Mouse (Mus musculus) heart, embryonic 14.5 days (tissue): Measurements from ENCODE around the gene Sh3gl2. TPM values are rescaled to one million over a fixed set of nuclear protein-coding genes. Genes with fewer than 3 reads are reported as not detected.

Experiments
- ATAC-seq: fragments of 200-750 bp; cut with Nextera tagmentation; 2 replicates; pipeline ENCODE4 v1.8.0; 2017; ENCODE audit warnings: low read depth, moderate TSS enrichment; ENCODE audit not compliant: insufficient number of reproducible peaks, insufficient read depth, low FRiP score
- H3K27ac ChIP-seq, 2 experiments: fragments of 200-500 bp in 1 of 2; fragments of 300-500 bp in 1 of 2; sonication (generic) in 1 of 2; replicated peaks in 1 of 2; 2 replicates each; pipeline ENCODE4 v1.5.1; 2012 to 2014; ENCODE audit warnings: low read depth in 2 of 2, low read length in 2 of 2, control low read depth in 1 of 2, mild to moderate bottlenecking in 1 of 2, mixed read lengths in 1 of 2; ENCODE audit not compliant: control insufficient read depth in 1 of 2, insufficient read depth in 1 of 2
- H3K27me3 ChIP-seq: fragments of 300-500 bp; sonication (generic); 2 replicates; pipeline ENCODE4 v1.6.1; 2014; ENCODE audit warnings: mild to moderate bottlenecking, low read length, control low read depth; ENCODE audit not compliant: control insufficient read depth, insufficient read depth
- H3K36me3 ChIP-seq: fragments of 300-500 bp; sonication (generic); 2 replicates; pipeline ENCODE4 v1.6.1; 2014; ENCODE audit warnings: mild to moderate bottlenecking, control low read depth, low read length, mixed read lengths; ENCODE audit not compliant: control insufficient read depth, insufficient read depth
- H3K4me1 ChIP-seq, 2 experiments: fragments of 200-500 bp in 1 of 2; fragments of 300-500 bp in 1 of 2; sonication (generic) in 1 of 2; 2 replicates each; pipeline ENCODE4 v1.6.1; 2012 to 2014; ENCODE audit warnings: low read length in 2 of 2, control low read depth in 1 of 2, mixed read lengths in 1 of 2; ENCODE audit not compliant: control insufficient read depth in 2 of 2, insufficient read depth in 2 of 2
- H3K4me2 ChIP-seq: fragments of 300-500 bp; sonication (generic); 2 replicates; pipeline ENCODE4 v1.6.1; 2014; ENCODE audit warnings: mild to moderate bottlenecking, low read length
- H3K4me3 ChIP-seq, 2 experiments: fragments of 200-500 bp in 1 of 2; fragments of 300-500 bp in 1 of 2; sonication (generic) in 1 of 2; 2 replicates each; pipeline ENCODE4 v1.5.1; 2012 to 2014; ENCODE audit warnings: low read length in 2 of 2, mild to moderate bottlenecking in 2 of 2, control low read depth in 1 of 2, low read depth in 1 of 2, moderate library complexity in 1 of 2; ENCODE audit not compliant: control insufficient read depth in 1 of 2, insufficient read depth in 1 of 2
- H3K9ac ChIP-seq: fragments of 300-500 bp; sonication (generic); 2 replicates; pipeline ENCODE4 v1.6.1; 2014; ENCODE audit warnings: mild to moderate bottlenecking, low read length
- H3K9me3 ChIP-seq: fragments of 300-500 bp; sonication (generic); 2 replicates; pipeline ENCODE4 v1.6.1; 2016; ENCODE audit warnings: low read length, control low read depth; ENCODE audit not compliant: control insufficient read depth
- WGBS: fragments of 180-500 bp; shearing (Covaris S2); extraction: QIAGEN DNeasy Blood & Tissue Kit; methylation state at CpG from one replicate; pipeline ENCODE4 v1.1.7; 2014; 5-methylcytosine and 5-hydroxymethylcytosine counted together
- polyA plus RNA-seq: library from polyadenylated mRNA; unstranded; fragments of >200 nt; fragmentation: Nextera tagmentation; extraction: Ambion mirVana; gene quantifications from 2 replicates; pipeline ENCODE4 v1.2.1, GENCODE M21; 2014

The Sh3gl2 gene
- polyA plus RNA-seq, 1 experiment from 2014 or later = 1.0 TPM

DNA sequence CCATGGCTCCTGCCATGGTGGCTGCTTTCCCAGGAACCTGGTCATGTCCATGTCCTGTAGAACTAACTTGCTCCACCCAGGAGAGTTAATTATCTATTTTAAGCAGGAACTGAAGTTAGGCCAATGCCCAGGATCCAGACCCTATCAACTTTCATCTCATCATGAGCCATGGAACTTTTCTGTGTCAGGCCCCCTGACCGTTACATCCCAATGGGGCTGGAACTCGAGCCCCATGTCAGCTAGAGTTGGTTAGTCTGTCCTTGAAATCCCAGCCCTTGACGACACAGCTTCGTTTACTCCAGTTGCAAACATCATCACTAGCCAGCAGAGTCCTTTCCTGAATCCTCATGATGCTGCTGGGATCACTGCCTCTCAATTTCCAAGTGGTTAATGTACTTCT, 221.3 kb downstream of the Sh3gl2 start:
- H3K4me3 ChIP-seq = no peak overlapping the region
- H3K9ac ChIP-seq = no peak overlapping the region
- WGBS = 65% methylated on average over 4 of the region's 4 CpGs
- H3K36me3 ChIP-seq = no peaks in the 10 kb centered on the region
- no peak overlapping the region for H3K27ac ChIP-seq
- no peaks in the 10 kb centered on the region; a peak in 1 of 4 replicates for H3K4me1 ChIP-seq
- H3K4me2 ChIP-seq = no peak overlapping the region
- H3K9me3 ChIP-seq = no peaks in the 10 kb centered on the region
- H3K27me3 ChIP-seq = no peaks in the 10 kb centered on the region
- ATAC-seq = no peak

GRCm38 (mm10) chr4:85432786-85433185, 227.9 kb downstream of the Sh3gl2 start:
- no peak overlapping the region for H3K27ac ChIP-seq
- no peaks in the 10 kb centered on the region for H3K36me3 ChIP-seq
- WGBS = 81% methylated on average over 4 of the region's 4 CpGs
- no peak overlapping the region for H3K4me2 ChIP-seq
- no peaks in the 10 kb centered on the region for H3K9me3 ChIP-seq
- H3K27me3 ChIP-seq = no peaks in the 10 kb centered on the region
- H3K4me3 ChIP-seq = no peak overlapping the region
- no peaks in the 10 kb centered on the region for H3K4me1 ChIP-seq
- no peak overlapping the region for H3K9ac ChIP-seq
- ATAC-seq = no peak

DNA sequence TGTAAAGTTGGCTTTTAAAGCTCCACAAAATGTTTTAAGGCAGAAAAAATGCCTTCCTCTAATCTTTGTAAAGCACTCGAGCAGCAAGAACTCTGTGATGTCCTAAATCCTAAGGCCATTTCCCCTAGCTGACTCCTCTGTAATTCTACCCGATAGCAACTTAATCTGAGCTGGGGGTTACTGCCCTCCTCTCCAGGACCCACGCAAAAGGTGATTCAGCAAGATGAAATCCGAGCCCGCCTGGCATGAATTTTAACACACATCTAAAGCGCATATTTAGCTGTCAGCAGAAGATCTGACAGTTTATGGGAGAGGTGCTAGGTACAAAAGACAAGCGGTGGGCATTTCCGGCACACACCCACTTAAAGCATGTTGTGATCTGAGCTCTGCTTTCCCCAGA, 229.8 kb downstream of the Sh3gl2 start:
- Histone ChIP-seq H3K36me3 (no peaks in the 10 kb centered on the region), H3K4me1 (no peaks in the 10 kb centered on the region), H3K27me3 (no peaks in the 10 kb centered on the region), H3K27ac (no peak overlapping the region), H3K9me3 (no peaks in the 10 kb centered on the region), H3K4me3 (no peak overlapping the region), H3K4me2 (no peak overlapping the region), H3K9ac (no peak overlapping the region)
- 38% methylated on average over 8 of the region's 8 CpGs for WGBS
- ATAC-seq = no peak

GRCm38 (mm10) chr4:85438813-85439212, 233.9 kb downstream of the Sh3gl2 start:
- ATAC-seq = no peak
- Histone ChIP-seq H3K9me3 (no peaks in the 10 kb centered on the region), H3K27me3 (no peaks in the 10 kb centered on the region)

DNA sequence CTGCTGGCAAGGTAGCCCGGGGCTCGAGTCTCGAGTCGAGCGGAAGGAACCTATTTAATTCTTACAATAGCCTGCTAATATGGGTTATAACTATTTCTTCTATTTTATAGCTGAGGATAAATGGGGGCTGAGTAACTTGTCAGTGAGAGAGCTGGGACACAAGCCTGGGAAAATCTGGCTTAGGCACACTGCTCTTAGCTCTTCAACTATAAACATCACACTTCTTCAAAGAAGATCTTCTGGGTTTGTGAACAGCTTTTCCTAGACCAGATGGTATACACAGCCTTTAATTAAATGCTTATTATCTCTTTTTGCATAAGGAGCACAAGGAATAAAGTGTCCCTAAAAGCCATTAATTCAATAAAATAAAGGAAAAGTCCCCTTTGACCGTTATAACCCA, 278.7 kb downstream of the Sh3gl2 start:
- WGBS = 93% methylated on average over 6 of the region's 6 CpGs

More at GRCm38 (mm10) chr4:85438813-85439212, 233.9 kb downstream of the Sh3gl2 start:
- 70% methylated on average over 3 of the region's 3 CpGs for WGBS
- H3K27ac ChIP-seq = no peak overlapping the region
- no peaks in the 10 kb centered on the region for H3K4me1 ChIP-seq
- H3K36me3 ChIP-seq = no peaks in the 10 kb centered on the region
- no peak overlapping the region for H3K4me2 ChIP-seq
- no peak overlapping the region for H3K4me3 ChIP-seq
- no peak overlapping the region for H3K9ac ChIP-seq

GRCm38 (mm10) chr4:85486316-85486946, 281.5 kb downstream of the Sh3gl2 start:
- whole genome bisulfite sequencing = 74% methylated on average over 10 of the region's 10 CpGs
- H3K27me3 ChIP-seq = no peaks in the 10 kb centered on the region
- no peak overlapping the region for H3K4me3 ChIP-seq
- no peak for ATAC-seq
- H3K4me2 ChIP-seq = no peak overlapping the region
- no peak overlapping the region for H3K9ac ChIP-seq
- H3K27ac ChIP-seq = no peak overlapping the region
- H3K9me3 ChIP-seq = no peaks in the 10 kb centered on the region
- no peaks in the 10 kb centered on the region for H3K4me1 ChIP-seq
- no peaks in the 10 kb centered on the region for H3K36me3 ChIP-seq

More for the DNA sequence above, 278.7 kb downstream of the Sh3gl2 start:
- H3K9me3 ChIP-seq = no peaks in the 10 kb centered on the region
- no peak overlapping the region for H3K27ac ChIP-seq
- ATAC-seq = no peak
- no peaks in the 10 kb centered on the region for H3K36me3 ChIP-seq
- no peak overlapping the region for H3K4me2 ChIP-seq
- no peak overlapping the region for H3K4me3 ChIP-seq
- H3K9ac ChIP-seq = no peak overlapping the region
- no peaks in the 10 kb centered on the region for H3K27me3 ChIP-seq
- no peaks in the 10 kb centered on the region for H3K4me1 ChIP-seq

DNA sequence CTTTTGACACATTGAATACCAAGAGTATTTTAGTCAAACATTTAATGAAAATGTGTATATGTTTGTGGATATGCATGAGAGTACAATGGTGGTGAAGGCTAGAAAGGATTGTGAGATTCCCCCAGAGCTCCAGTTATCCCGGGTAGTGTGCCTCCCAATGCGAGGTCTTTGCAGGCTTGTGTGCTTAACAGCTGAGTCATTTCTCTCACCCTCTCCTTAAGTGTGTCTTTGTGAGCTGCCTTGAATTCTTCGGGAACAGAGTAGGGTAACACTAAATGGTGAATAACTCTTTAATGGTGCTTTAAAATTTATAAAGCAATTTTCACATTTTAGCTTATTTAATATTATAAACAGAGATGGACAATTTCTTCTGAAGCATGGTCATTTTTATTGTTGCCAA, 300.8 kb downstream of the Sh3gl2 start:
- no peak overlapping the region for H3K27ac ChIP-seq
- no peak overlapping the region for H3K9ac ChIP-seq
- H3K27me3 ChIP-seq = no peaks in the 10 kb centered on the region
- no peaks in the 10 kb centered on the region for H3K4me1 ChIP-seq
- 39% methylated on average over 3 of the region's 3 CpGs for WGBS
- H3K9me3 ChIP-seq = no peaks in the 10 kb centered on the region
- no peak overlapping the region for H3K4me2 ChIP-seq
- no peaks in the 10 kb centered on the region for H3K36me3 ChIP-seq
- no peak for ATAC-seq
- H3K4me3 ChIP-seq = no peak overlapping the region

GRCm38 (mm10) chr4:85506976-85507375, 302.1 kb downstream of the Sh3gl2 start:
- no peak overlapping the region for H3K4me3 ChIP-seq
- H3K36me3 ChIP-seq = no peaks in the 10 kb centered on the region
- no peak overlapping the region for H3K27ac ChIP-seq
- no peaks in the 10 kb centered on the region for H3K4me1 ChIP-seq
- H3K9me3 ChIP-seq = no peaks in the 10 kb centered on the region
- H3K4me2 ChIP-seq = no peak overlapping the region
- no peak for ATAC-seq
- WGBS = 50% methylated on average over 2 of the region's 2 CpGs
- H3K27me3 ChIP-seq = no peaks in the 10 kb centered on the region
- H3K9ac ChIP-seq = no peak overlapping the region
